Mouse (Mus musculus): ENCODE results near the gene Larp4. TPM values are rescaled to one million over a fixed set of nuclear protein-coding genes. Genes with fewer than 3 reads are reported as not detected.
"Not testable (repeated sequence)": the region's sequence is repeated elsewhere in the genome, so short reads cannot be mapped to it uniquely, and the experiment has no call there.

Gene Larp4
- polyA plus RNA-seq, 1 experiment from 2014 or later, result 42.8 TPM

DNA sequence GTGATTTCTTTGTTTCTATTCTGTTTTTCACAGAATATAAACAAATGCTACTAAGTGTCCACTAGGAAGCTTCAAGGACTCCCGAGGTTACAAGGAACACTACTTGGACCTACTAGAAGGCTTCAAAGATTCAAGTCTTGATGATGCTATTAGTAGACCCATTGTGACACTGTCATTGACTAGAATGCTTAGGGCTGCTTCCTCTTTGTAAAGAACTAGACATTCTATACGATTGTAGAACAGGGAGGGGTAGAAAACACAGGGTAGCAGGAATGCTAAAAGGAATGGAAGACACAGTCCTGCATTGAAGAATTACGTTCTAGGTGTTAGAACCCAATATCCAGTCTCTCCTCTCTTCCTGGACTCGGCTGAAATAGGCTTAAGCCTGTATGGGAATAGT is 2.9 kb upstream of the Larp4 start, which contains the start of gene Fam186a:
Gene Fam186a, minus strand, starts transcription at position 101 of the 400 bp plus-strand sequence.
- H3K27me3 ChIP-seq (replicated peaks; ENCODE audit: control insufficient read depth, insufficient read depth, low read length), result no peaks in the 10 kb centered on the region
- H3K4me3 ChIP-seq (ENCODE audit: low read length), result no peak within 1 kb of the TSS
- no peaks in the 10 kb centered on the region for H3K9me3 ChIP-seq (ENCODE audit: control insufficient read depth, low read length)
- no peaks in the 10 kb centered on the region for H3K36me3 ChIP-seq (ENCODE audit: control insufficient read depth, insufficient read depth, low read length)
- no peak within 1 kb of the TSS for H3K4me2 ChIP-seq (ENCODE audit: low read depth, low read length)
- no peak within 1 kb of the TSS for H3K9ac ChIP-seq (ENCODE audit: low read depth, low read length)
- H3K27ac ChIP-seq (ENCODE audit: low read length), result peak within 1 kb of the TSS; percentile 91
- no peak for ATAC-seq
- 79% methylated on average over 4 of the region's 4 CpGs for WGBS
- peaks cover 4% of the 10 kb centered on the region; the same call in 1 of the 2 replicates for H3K4me1 ChIP-seq (ENCODE audit: control insufficient read depth, insufficient read depth, low read length)

DNA sequence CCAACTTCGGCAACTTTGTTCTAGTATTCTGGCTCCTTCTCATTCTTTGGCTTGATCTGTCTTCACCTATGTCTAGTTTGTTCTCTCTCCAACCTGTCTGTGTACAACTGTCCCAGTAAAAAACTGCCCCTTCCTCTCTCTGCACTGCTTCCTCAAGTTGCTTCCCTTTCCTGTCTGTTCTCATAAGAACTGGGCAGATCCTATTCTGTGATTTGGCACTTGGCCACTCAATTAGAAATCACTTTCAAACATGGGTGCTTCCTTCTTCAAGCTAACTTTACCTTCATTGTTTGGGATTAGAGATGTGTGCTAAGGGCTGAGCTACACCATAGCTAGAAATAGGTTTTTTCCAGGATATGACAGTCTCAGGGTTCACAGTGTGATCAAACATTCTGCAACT is 741 bp downstream of the Larp4 start:
- Histone ChIP-seq H3K9ac (ENCODE audit: low read depth, low read length) (no peak overlapping the region), H3K4me2 (ENCODE audit: low read depth, low read length) (no peak overlapping the region), H3K36me3 (ENCODE audit: control insufficient read depth, insufficient read depth, low read length) (no peaks in the 10 kb centered on the region), H3K9me3 (ENCODE audit: control insufficient read depth, low read length) (no peaks in the 10 kb centered on the region), H3K4me3 (ENCODE audit: low read length) (no peak overlapping the region), H3K27me3 (replicated peaks; ENCODE audit: control insufficient read depth, insufficient read depth, low read length) (no peaks in the 10 kb centered on the region), H3K27ac (ENCODE audit: low read length) (peak overlapping the region; percentile 41; the same call in 1 of the 2 replicates), H3K4me1 (ENCODE audit: control insufficient read depth, insufficient read depth, low read length) (peaks cover 10% of the 10 kb centered on the region)
- 93% methylated on average over 1 of the region's 1 CpGs for WGBS
- no peak for ATAC-seq

DNA sequence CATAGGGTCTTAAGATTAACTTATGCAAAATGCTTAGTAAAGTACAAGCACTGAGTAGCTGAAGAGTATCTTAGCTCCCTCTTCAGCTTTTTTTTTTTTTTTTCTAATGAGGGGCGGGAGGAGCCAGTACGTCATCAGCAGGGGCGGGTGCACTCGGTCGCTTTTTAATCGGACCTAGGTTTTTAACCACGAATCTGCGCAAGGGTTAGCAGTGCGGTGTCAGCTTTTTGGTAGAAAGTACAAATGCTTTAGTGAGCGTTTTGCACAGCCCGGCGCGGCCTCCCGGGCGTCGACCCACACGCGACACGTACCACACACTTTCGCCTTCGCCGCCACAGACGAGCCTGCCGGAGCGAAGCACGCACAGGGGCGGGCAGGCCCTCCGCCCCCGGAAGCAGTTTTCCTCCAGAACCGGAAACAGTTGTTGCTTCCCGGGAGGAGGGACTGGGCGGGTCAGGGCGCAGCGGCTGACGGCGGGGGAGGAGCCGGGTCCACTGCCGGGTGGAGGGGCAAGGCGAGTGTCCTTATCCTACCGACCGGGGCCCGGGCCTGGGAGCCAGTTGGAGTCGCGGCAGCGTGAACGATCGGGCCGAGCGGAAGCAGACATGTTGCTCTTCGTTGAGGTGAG is 2.6 kb downstream of the Larp4 start:
- H3K4me1 ChIP-seq (ENCODE audit: control insufficient read depth, insufficient read depth, low read length), result peaks cover 6% of the 10 kb centered on the region; the same call in 1 of the 2 replicates
- H3K27ac ChIP-seq (ENCODE audit: low read length), result peak overlapping the region; percentile 99
- peak overlapping the region; percentile 97 for H3K9ac ChIP-seq (ENCODE audit: low read depth, low read length)
- H3K27me3 ChIP-seq (replicated peaks; ENCODE audit: control insufficient read depth, insufficient read depth, low read length), result no peaks in the 10 kb centered on the region
- H3K9me3 ChIP-seq (ENCODE audit: control insufficient read depth, low read length), result no peaks in the 10 kb centered on the region
- peak; percentile 99 for ATAC-seq
- under 1% methylated on average over 50 of the region's 50 CpGs for WGBS
- H3K4me2 ChIP-seq (ENCODE audit: low read depth, low read length), result peak overlapping the region; percentile 63
- H3K4me3 ChIP-seq (ENCODE audit: low read length), result peak overlapping the region; percentile 98
- H3K36me3 ChIP-seq (ENCODE audit: control insufficient read depth, insufficient read depth, low read length), result no peaks in the 10 kb centered on the region

DNA sequence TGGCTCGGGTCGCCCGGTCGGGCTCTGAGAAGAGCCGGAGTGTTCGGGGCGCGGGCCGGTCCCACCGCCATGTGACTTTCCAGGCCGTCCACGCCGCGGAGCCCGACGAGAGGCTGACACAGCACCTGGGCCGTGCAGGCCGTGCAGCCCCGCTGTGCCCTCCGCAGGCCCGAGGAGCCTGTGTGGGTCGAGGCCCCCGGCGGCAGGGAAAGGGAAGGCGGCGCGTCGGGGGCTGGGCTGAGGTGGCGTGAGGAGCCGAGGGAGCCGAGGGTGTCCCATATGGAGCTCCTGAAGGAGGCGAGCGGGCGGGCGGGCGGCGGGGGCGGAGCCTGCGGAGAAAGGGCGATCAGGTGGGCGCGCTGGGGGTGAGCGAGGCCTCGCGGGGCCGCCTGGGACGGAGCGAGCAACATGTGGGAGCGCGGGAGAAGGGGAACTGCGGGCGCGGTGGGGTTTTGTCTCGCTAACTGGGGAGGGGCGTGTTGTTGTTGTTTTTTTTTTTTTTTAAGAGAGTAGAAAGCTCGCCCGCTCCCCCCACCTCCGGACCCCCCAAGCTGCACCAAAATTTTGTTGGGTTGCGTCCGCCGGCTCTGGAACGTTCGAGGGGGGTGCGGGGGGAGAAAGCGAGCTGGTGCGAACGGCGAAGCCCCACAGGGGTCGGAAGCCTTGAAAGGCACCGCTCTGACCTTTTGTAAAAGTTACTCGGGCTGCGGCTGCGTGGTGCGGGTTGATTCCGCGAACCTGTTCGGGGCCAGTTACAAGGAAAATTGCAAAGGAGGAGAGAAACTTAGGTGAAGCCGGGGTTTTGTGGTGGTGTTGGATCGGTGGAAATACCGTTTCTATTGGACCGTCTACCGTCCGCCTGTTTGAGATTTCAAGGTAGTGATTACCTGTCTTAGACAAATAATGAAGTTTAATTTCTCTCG is 3.4 kb downstream of the Larp4 start:
- under 1% methylated on average over 82 of the region's 84 CpGs for WGBS
- Histone ChIP-seq H3K9ac (ENCODE audit: low read depth, low read length) (peak overlapping the region; percentile 97), H3K27me3 (replicated peaks; ENCODE audit: control insufficient read depth, insufficient read depth, low read length) (no peaks in the 10 kb centered on the region), H3K36me3 (ENCODE audit: control insufficient read depth, insufficient read depth, low read length) (no peaks in the 10 kb centered on the region), H3K4me2 (ENCODE audit: low read depth, low read length) (peak overlapping the region; percentile 63), H3K4me1 (ENCODE audit: control insufficient read depth, insufficient read depth, low read length) (peaks cover 6% of the 10 kb centered on the region; the same call in 1 of the 2 replicates), H3K9me3 (ENCODE audit: control insufficient read depth, low read length) (no peaks in the 10 kb centered on the region), H3K4me3 (ENCODE audit: low read length) (peak overlapping the region; percentile 98), H3K27ac (ENCODE audit: low read length) (peak overlapping the region; percentile 99)
- ATAC-seq, result peak; percentile 87

DNA sequence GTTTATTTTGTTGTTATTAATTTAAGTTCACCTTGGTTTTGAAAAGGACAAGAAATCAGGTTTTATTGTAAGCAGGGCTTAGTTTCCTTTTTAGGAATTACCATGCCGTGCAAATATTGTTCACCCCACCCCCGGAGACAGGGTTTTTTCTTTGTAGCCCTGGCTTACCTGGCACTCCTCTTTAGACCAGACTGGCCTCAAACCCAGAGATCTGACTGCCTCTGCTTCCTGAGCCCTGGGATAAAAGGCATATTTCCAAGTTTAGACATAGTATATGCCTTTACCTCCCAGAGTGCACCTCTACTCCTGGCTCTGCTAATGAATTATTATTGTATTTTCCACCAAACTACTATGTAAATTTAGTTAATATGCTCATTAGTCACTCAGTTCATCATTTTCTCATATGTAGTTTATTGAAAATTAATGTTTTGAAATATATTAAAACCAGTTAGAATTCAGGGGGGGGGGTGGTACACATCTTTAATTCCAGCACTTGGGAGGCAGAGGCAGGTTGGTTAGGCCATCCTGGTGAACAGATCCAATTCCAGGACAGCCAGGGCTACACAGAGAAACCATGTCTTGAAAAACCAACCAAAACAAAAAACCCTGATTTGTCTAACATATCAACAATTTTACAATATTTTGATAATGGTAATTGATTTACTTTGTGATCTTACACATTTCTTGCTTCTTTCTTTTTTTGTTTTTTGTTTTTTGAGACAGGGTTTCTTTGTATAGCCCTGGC is 4.8 kb downstream of the Larp4 start:
- no peak overlapping the region for H3K27ac ChIP-seq (ENCODE audit: low read length)
- H3K4me3 ChIP-seq (ENCODE audit: low read length), result peak overlapping the region; percentile 19; the same call in 1 of the 2 replicates
- H3K36me3 ChIP-seq (ENCODE audit: control insufficient read depth, insufficient read depth, low read length), result no peaks in the 10 kb centered on the region
- H3K4me2 ChIP-seq (ENCODE audit: low read depth, low read length), result peak overlapping the region; percentile 44; the same call in 1 of the 2 replicates
- no peak for ATAC-seq
- WGBS, result 48% methylated on average over 2 of the region's 2 CpGs
- H3K9me3 ChIP-seq (ENCODE audit: control insufficient read depth, low read length), result no peaks in the 10 kb centered on the region
- H3K4me1 ChIP-seq (ENCODE audit: control insufficient read depth, insufficient read depth, low read length), result peaks cover 11% of the 10 kb centered on the region; the same call in 1 of the 2 replicates
- H3K9ac ChIP-seq (ENCODE audit: low read depth, low read length), result no peak overlapping the region
- no peaks in the 10 kb centered on the region for H3K27me3 ChIP-seq (replicated peaks; ENCODE audit: control insufficient read depth, insufficient read depth, low read length)

DNA sequence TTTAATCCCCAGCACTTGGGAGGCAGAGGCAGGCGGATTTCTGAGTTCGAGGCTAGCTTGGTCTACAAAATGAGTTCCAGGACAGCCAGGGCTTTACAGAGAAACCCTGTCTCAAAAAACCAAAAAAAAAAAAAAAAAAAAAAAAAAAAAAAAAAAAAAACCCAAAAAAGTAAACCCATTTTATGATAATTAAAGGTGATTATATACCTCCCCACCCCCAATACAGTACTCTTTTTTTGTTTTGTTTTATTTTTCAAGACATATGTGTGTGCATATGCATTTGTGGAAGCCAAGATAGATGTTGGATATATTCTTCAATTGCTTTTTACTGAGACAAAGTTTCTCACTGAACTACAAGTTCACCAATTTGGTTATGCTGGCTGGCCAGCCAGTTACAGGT is 6.3 kb downstream of the Larp4 start:
- 91% methylated on average over 2 of the region's 2 CpGs for WGBS

DNA sequence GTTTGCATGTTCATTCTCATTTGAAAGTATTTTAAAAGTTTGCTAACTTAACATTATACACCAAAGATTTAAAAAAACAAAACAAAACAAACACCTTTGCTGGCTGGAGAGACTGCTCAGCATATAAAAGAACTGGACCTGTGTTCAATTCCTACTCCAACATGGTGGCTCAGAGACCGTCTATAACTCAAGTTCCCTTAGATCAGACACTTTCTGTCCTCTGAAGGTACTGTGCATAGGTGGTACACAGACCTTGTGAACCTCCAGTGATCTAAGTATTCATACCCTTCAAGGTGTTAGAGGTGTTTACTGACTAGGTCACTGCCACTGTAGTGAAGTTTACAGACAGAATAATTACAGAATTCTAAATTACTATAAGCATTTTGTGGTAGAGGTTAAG is 9.4 kb downstream of the Larp4 start:
- ATAC-seq, result peak; percentile 52
- 82% methylated on average over 1 of the region's 1 CpGs for whole genome bisulfite sequencing

More for the DNA sequence above, 6.3 kb downstream of the Larp4 start:
- not testable (repeated sequence) for H3K9ac ChIP-seq (ENCODE audit: low read depth, low read length); ATAC-seq; H3K27ac ChIP-seq (ENCODE audit: low read length); H3K4me2 ChIP-seq (ENCODE audit: low read depth, low read length); H3K9me3 ChIP-seq (ENCODE audit: control insufficient read depth, low read length); H3K36me3 ChIP-seq (ENCODE audit: control insufficient read depth, insufficient read depth, low read length); H3K27me3 ChIP-seq (replicated peaks; ENCODE audit: control insufficient read depth, insufficient read depth, low read length); H3K4me3 ChIP-seq (ENCODE audit: low read length)
- H3K4me1 ChIP-seq (ENCODE audit: control insufficient read depth, insufficient read depth, low read length), result peaks cover 11% of the 10 kb centered on the region; the same call in 1 of the 2 replicates

DNA sequence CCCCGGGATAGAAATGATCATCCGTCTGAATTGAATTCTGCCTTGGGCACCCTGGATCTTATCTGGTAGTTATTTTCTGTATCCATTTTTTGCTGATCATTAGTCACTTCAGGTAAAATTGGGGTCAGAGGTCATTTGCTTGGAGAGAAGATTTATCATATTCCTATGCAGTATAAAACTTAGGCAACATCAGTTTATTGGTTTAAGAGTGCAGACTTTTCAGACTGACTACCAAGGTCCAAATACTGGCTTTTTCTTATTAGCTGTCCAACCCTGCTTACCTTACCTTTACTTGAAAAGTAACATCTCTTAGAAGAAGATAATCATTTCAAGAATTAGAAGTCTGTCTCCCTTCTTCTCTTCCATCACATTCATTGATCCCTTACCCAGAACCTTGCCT is 9.8 kb downstream of the Larp4 start:
- no peaks in the 10 kb centered on the region for H3K9me3 ChIP-seq (ENCODE audit: control insufficient read depth, low read length)
- peak; percentile 71 for ATAC-seq
- H3K4me1 ChIP-seq (ENCODE audit: control insufficient read depth, insufficient read depth, low read length), result peaks cover 8% of the 10 kb centered on the region; the same call in 1 of the 2 replicates
- no peak overlapping the region for H3K4me3 ChIP-seq (ENCODE audit: low read length)
- no peaks in the 10 kb centered on the region for H3K27me3 ChIP-seq (replicated peaks; ENCODE audit: control insufficient read depth, insufficient read depth, low read length)
- H3K27ac ChIP-seq (ENCODE audit: low read length), result peak overlapping the region; percentile 43; the same call in 1 of the 2 replicates
- 63% methylated on average over 2 of the region's 2 CpGs for WGBS
- H3K4me2 ChIP-seq (ENCODE audit: low read depth, low read length), result no peak overlapping the region
- H3K9ac ChIP-seq (ENCODE audit: low read depth, low read length), result no peak overlapping the region
- H3K36me3 ChIP-seq (ENCODE audit: control insufficient read depth, insufficient read depth, low read length), result no peaks in the 10 kb centered on the region

More for the DNA sequence above, 9.4 kb downstream of the Larp4 start:
- no peaks in the 10 kb centered on the region for H3K9me3 ChIP-seq (ENCODE audit: control insufficient read depth, low read length)
- H3K27me3 ChIP-seq (replicated peaks; ENCODE audit: control insufficient read depth, insufficient read depth, low read length), result no peaks in the 10 kb centered on the region
- peak overlapping the region; percentile 39; the same call in 1 of the 2 replicates for H3K27ac ChIP-seq (ENCODE audit: low read length)
- H3K4me2 ChIP-seq (ENCODE audit: low read depth, low read length), result no peak overlapping the region
- H3K4me1 ChIP-seq (ENCODE audit: control insufficient read depth, insufficient read depth, low read length), result peaks cover 11% of the 10 kb centered on the region; the same call in 1 of the 2 replicates
- H3K4me3 ChIP-seq (ENCODE audit: low read length), result no peak overlapping the region
- H3K36me3 ChIP-seq (ENCODE audit: control insufficient read depth, insufficient read depth, low read length), result no peaks in the 10 kb centered on the region
- H3K9ac ChIP-seq (ENCODE audit: low read depth, low read length), result no peak overlapping the region

DNA sequence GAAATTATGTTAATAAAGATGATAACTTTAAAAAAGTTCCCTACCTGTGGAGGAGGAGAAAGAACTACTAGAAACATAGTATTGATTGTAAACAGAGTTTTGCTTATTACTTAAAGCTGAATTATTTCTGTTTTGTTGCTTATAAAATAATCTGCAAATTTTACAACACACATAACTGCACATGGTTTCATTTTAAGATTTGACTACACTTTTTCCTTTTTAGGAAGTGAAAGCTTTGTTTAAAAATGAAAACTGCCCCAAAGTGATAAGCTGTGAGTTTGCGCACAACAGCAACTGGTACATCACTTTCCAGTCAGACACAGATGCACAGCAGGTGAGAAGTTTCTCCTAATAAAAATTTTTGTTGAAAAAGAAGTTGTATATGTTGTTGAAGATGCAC is 23.2 kb downstream of the Larp4 start:
- Histone ChIP-seq H3K9ac (ENCODE audit: low read depth, low read length) (no peak overlapping the region), H3K4me2 (ENCODE audit: low read depth, low read length) (no peak overlapping the region), H3K36me3 (ENCODE audit: control insufficient read depth, insufficient read depth, low read length) (peaks cover 11% of the 10 kb centered on the region), H3K4me1 (ENCODE audit: control insufficient read depth, insufficient read depth, low read length) (no peaks in the 10 kb centered on the region), H3K27ac (ENCODE audit: low read length) (no peak overlapping the region), H3K27me3 (replicated peaks; ENCODE audit: control insufficient read depth, insufficient read depth, low read length) (no peaks in the 10 kb centered on the region), H3K4me3 (ENCODE audit: low read length) (no peak overlapping the region), H3K9me3 (ENCODE audit: control insufficient read depth, low read length) (no peaks in the 10 kb centered on the region)
- no peak for ATAC-seq
- 98% methylated on average over 1 of the region's 1 CpGs for WGBS
